ENCODE assay signal across 8 mouse cellular contexts in genomic region chr7:19272173-19272764, GRCm38 (mm10). TPM values are rescaled to one million over a fixed set of nuclear protein-coding genes. Genes with fewer than 3 reads are reported as not detected.
A peak's percentile ranks its signal among the peaks of the same experiment; 100 is the strongest.
DNase-seq lines count a peak whose midpoint lies in the region; ATAC-seq and TF ChIP-seq lines count a peak whose summit lies in the region.

No protein-coding gene starts in this region.

- 1% methylated on average over 31 of the region's 36 CpGs for WGBS in intestine, postnatal 0 days
- WGBS in lung, embryonic 14.5 days = under 1% methylated on average over 36 of the region's 36 CpGs
- WGBS in neural tube, embryonic 15.5 days = 1% methylated on average over 36 of the region's 36 CpGs

- H3K36me3 ChIP-seq in intestine, postnatal 0 days (ENCODE audit: control insufficient read depth, insufficient read depth) = peaks cover 6% of the 10 kb centered on the region; the same call in 1 of the 2 replicates
- H3K36me3 ChIP-seq in lung, embryonic 14.5 days (ENCODE audit: insufficient read depth) = peaks cover 11% of the 10 kb centered on the region
- peaks cover 7% of the 10 kb centered on the region; the same call in 1 of the 2 replicates for H3K36me3 ChIP-seq in neural tube, embryonic 15.5 days

- no peak for TF ChIP-seq CTCF in intestine, postnatal 0 days (IDR thresholded peaks at IDR 0.05; ENCODE audit: low read depth)
- TF ChIP-seq CTCF in lung, embryonic 14.5 days (IDR thresholded peaks at IDR 0.05; ENCODE audit: low read depth) = no peak

- H3K4me3 ChIP-seq in intestine, postnatal 0 days (ENCODE audit: low read depth, low read length) = peak overlapping the region; percentile 93
- H3K4me3 ChIP-seq in lung, embryonic 14.5 days (ENCODE audit: low read depth, low read length) = peak overlapping the region; percentile 99
- H3K4me3 ChIP-seq in neural tube, embryonic 15.5 days (replicated peaks) = peak overlapping the region; percentile 96

- ATAC-seq in intestine, postnatal 0 days = peak; percentile 70
- ATAC-seq in lung, embryonic 14.5 days (ENCODE audit: insufficient read depth) = peak; percentile 42
- peak; percentile 83 for ATAC-seq in neural tube, embryonic 15.5 days (ENCODE audit: low FRiP score)

- no peaks in the 10 kb centered on the region for H3K4me1 ChIP-seq in intestine, postnatal 0 days (replicated peaks; ENCODE audit: control insufficient read depth, insufficient read depth, low read length)
- 0 out of 2 replicates have a peak, but pooled peaks cover 3% of the 10 kb centered on the region for H3K4me1 ChIP-seq in lung, embryonic 14.5 days (ENCODE audit: insufficient read depth)
- H3K4me1 ChIP-seq in neural tube, embryonic 15.5 days = peaks cover 37% of the 10 kb centered on the region

- H3K4me2 ChIP-seq in intestine, postnatal 0 days (replicated peaks; ENCODE audit: low read depth) = peak overlapping the region; percentile 95
- peak overlapping the region; percentile 74 for H3K4me2 ChIP-seq in lung, embryonic 14.5 days
- peak overlapping the region; percentile 96 for H3K4me2 ChIP-seq in neural tube, embryonic 15.5 days

- H3K27ac ChIP-seq in intestine, postnatal 0 days (ENCODE audit: low read depth, low read length) = peak overlapping the region; percentile 95
- peak overlapping the region; percentile 94 for H3K27ac ChIP-seq in lung, embryonic 14.5 days (ENCODE audit: low read depth)
- peak overlapping the region; percentile 89 for H3K27ac ChIP-seq in neural tube, embryonic 15.5 days (replicated peaks)

- peak overlapping the region; percentile 71 for H3K9ac ChIP-seq in intestine, postnatal 0 days (ENCODE audit: low read depth, low read length)
- H3K9ac ChIP-seq in lung, embryonic 14.5 days = peak overlapping the region; percentile 88
- peak overlapping the region; percentile 88 for H3K9ac ChIP-seq in neural tube, embryonic 15.5 days (replicated peaks)

- peak; percentile 30 for DNase-seq in right cerebral cortex, postnatal 14 days
- DNase-seq in right cerebral cortex, postnatal 25 days = no peak
- peak; percentile 80 for DNase-seq in cerebellum, adult 9-10 months
- peak; percentile 48 for DNase-seq in gastrocnemius, postnatal 25 days
- peak; percentile 88 for DNase-seq in lung, embryonic 14.5 days
- peak; percentile 68 for DNase-seq in urinary bladder, adult 2 months (ENCODE audit: low spot score)

- no peaks in the 10 kb centered on the region for H3K9me3 ChIP-seq in intestine, postnatal 0 days (ENCODE audit: control insufficient read depth)
- no peaks in the 10 kb centered on the region for H3K9me3 ChIP-seq in lung, embryonic 14.5 days (ENCODE audit: low read depth, low read length)
- H3K9me3 ChIP-seq in neural tube, embryonic 15.5 days (replicated peaks) = no peaks in the 10 kb centered on the region

- no peaks in the 10 kb centered on the region for H3K27me3 ChIP-seq in intestine, postnatal 0 days (replicated peaks; ENCODE audit: control insufficient read depth, insufficient read depth, low read length)
- no peaks in the 10 kb centered on the region for H3K27me3 ChIP-seq in lung, embryonic 14.5 days (ENCODE audit: insufficient read depth, low read length)
- no peaks in the 10 kb centered on the region; the same call in 1 of the 2 replicates for H3K27me3 ChIP-seq in neural tube, embryonic 15.5 days (replicated peaks)

RNA-seq across cellular contexts. Expression of gene Vasp, which starts 0.7 kb away (rescaled TPM):
- 10 to 100 TPM; 16.3 to 18.0 TPM for total RNA-seq in gastrocnemius, postnatal 25 days (2021)
- polyA plus RNA-seq in intestine, postnatal 0 days (2015; fragmentation: Nextera tagmentation; extraction: Ambion mirVana) = 98.5 and 106 TPM in 2 replicates
- 88.9 and 95.3 TPM in 2 replicates for polyA plus RNA-seq in lung, embryonic 14.5 days (2014; fragmentation: Nextera tagmentation; extraction: Ambion mirVana)
- 40.9 and 55.5 TPM in 2 replicates for polyA plus RNA-seq in neural tube, embryonic 15.5 days (2015; fragmentation: Nextera tagmentation; extraction: Ambion mirVana)
- polyA plus RNA-seq in urinary bladder, adult 2 months (2012; rRNA removed) = 133 and 146 TPM in 2 replicates

RNA-seq across cellular contexts. Expression of gene Ppm1n, which starts 7.6 kb away (rescaled TPM):
- total RNA-seq in gastrocnemius, postnatal 25 days (2021) = not detected
- polyA plus RNA-seq in intestine, postnatal 0 days (2015; fragmentation: Nextera tagmentation; extraction: Ambion mirVana) = 0.12 and 0.14 TPM in 2 replicates
- not detected in 2 replicates for polyA plus RNA-seq in lung, embryonic 14.5 days (2014; fragmentation: Nextera tagmentation; extraction: Ambion mirVana)
- polyA plus RNA-seq in neural tube, embryonic 15.5 days (2015; fragmentation: Nextera tagmentation; extraction: Ambion mirVana) = 1.3 TPM in 2 replicates
- polyA plus RNA-seq in urinary bladder, adult 2 months (2012; rRNA removed) = 0.04 and 0.29 TPM in 2 replicates

RNA-seq across cellular contexts. Expression of gene Rtn2, which starts 10.2 kb away (rescaled TPM):
- total RNA-seq in gastrocnemius, postnatal 25 days (2021) = 100 to 1,000 TPM; 943 to 950 TPM
- 7.1 and 9.3 TPM in 2 replicates for polyA plus RNA-seq in intestine, postnatal 0 days (2015; fragmentation: Nextera tagmentation; extraction: Ambion mirVana)
- polyA plus RNA-seq in lung, embryonic 14.5 days (2014; fragmentation: Nextera tagmentation; extraction: Ambion mirVana) = 8.0 and 9.1 TPM in 2 replicates
- 105 and 121 TPM in 2 replicates for polyA plus RNA-seq in neural tube, embryonic 15.5 days (2015; fragmentation: Nextera tagmentation; extraction: Ambion mirVana)
- polyA plus RNA-seq in urinary bladder, adult 2 months (2012; rRNA removed) = 36.2 and 45.7 TPM in 2 replicates

RNA-seq across cellular contexts. Expression of gene Fosb, which starts 37.6 kb away (rescaled TPM):
- total RNA-seq in gastrocnemius, postnatal 25 days (2021) = under 1 TPM; 0.43 to 0.64 TPM
- polyA plus RNA-seq in intestine, postnatal 0 days (2015; fragmentation: Nextera tagmentation; extraction: Ambion mirVana) = 0.12 and 0.54 TPM in 2 replicates
- not detected in 2 replicates for polyA plus RNA-seq in lung, embryonic 14.5 days (2014; fragmentation: Nextera tagmentation; extraction: Ambion mirVana)
- polyA plus RNA-seq in neural tube, embryonic 15.5 days (2015; fragmentation: Nextera tagmentation; extraction: Ambion mirVana) = 0.09 and 0.18 TPM in 2 replicates
- 1.5 and 2.6 TPM in 2 replicates for polyA plus RNA-seq in urinary bladder, adult 2 months (2012; rRNA removed)

RNA-seq across cellular contexts. Expression of gene Opa3, which starts 44.1 kb away (rescaled TPM):
- total RNA-seq in gastrocnemius, postnatal 25 days (2021) = 10 to 100 TPM; 39.4 to 41.3 TPM
- polyA plus RNA-seq in intestine, postnatal 0 days (2015; fragmentation: Nextera tagmentation; extraction: Ambion mirVana) = 26.5 and 27.5 TPM in 2 replicates
- polyA plus RNA-seq in lung, embryonic 14.5 days (2014; fragmentation: Nextera tagmentation; extraction: Ambion mirVana) = 38.0 and 39.4 TPM in 2 replicates
- 37.8 and 37.9 TPM in 2 replicates for polyA plus RNA-seq in neural tube, embryonic 15.5 days (2015; fragmentation: Nextera tagmentation; extraction: Ambion mirVana)
- polyA plus RNA-seq in urinary bladder, adult 2 months (2012; rRNA removed) = 18.1 and 19.4 TPM in 2 replicates
